Mouse (Mus musculus) layer of hippocampus, adult 8-10 months (tissue): ENCODE data around the gene Hs3st6. TPM values are rescaled to one million over a fixed set of nuclear protein-coding genes. Genes with fewer than 3 reads are reported as not detected.
A peak's percentile ranks its signal among the peaks of the same experiment; 100 is the strongest.

Source experiments
- DNase-seq, 2 experiments: peaks; one replicate each; pipeline ENCODE4 v3.0.0; 2022; ENCODE audit warnings: low spot score in 2 of 2
- total RNA-seq, 4 experiments: library from RNA; stranded (reverse); gene quantifications; 2 replicates each; pipeline ENCODE4 v1.2.4; 2022

Gene Hs3st6
- total RNA-seq, 4 experiments from 2014 or later = 0.23 TPM; not detected in 3

DNA sequence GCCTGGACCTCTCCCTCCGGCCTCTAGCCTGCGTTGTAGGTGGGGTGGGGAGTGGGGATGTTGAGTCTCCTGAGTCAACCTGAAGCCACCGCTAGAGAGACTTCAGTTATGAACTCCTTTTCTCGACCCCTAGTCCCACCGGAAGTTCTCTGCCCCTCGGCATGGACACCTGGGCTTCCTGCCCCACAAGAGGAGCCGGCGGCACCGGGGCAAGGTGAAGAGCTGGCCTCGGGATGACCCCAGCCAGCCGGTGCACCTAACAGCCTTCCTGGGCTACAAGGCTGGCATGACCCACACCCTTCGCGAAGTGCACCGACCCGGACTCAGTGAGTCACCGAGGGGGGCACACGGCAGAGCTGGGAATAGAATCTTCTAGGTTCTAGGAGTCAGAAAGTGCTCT, 24.6 kb upstream of the Hs3st6 start:
- DNase-seq = no peak

DNA sequence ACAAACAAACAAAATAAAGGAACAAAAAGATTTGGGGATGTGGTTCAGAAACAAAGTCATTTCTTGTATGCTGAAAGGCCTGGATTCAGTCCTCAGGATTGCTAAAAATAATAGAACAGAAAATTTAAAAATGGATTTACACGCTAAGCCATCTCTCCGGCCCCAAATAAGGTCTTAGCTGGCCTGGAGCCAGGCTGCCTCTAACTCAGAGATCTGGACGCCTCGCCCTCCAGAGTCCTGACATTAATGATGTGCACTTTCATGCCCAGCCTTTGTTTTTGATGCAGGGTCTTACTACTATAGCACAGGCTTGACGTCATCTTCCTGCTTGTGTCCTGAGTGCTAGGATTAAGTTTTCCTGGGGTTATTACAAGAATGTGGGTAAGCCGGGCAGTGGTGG, 23.7 kb upstream of the Hs3st6 start:
- no peak for DNase-seq

- DNase-seq = no peak
Measured at GRCm38 (mm10) chr17:24730787-24731186, 22.0 kb upstream of the Hs3st6 start.

DNA sequence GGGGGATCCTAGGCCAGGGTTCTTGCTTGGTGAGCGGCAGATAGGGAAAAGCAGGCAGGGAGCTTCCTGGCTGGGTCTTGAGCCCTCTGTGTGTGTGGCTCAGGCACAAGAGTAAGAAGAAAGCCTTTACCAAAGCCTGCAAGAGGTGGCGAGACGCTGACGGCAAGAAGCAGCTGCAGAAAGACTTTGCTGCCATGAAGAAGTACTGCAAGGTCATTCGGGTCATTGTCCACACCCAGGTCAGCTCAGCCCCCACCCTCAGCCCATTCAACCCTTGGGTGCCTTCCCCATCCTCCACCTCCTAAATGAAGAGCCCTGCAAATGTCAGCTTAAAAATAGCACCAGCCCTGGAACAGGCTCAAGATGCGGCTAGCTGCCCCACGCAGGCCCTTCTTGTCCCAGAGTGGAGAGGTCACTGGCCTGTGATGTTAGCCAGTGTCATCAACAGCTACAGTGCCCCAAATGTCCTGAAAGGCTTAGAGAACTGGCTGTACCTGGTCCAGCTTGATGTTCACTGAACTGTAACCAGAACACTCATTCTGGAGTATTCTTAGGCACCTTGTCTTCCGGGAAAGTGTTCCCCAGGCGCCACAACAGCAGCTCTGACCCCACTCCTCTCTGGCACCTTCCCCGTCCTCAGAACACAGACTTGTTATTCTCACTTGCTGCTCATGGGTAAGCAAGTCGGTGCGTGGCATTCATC, 20.4 kb upstream of the Hs3st6 start:
- DNase-seq = no peak

GRCm38 (mm10) chr17:24733434-24734050, 19.2 kb upstream of the Hs3st6 start:
- no peak for DNase-seq

GRCm38 (mm10) chr17:24734513-24734912, 18.3 kb upstream of the Hs3st6 start:
- no peak for DNase-seq

DNA sequence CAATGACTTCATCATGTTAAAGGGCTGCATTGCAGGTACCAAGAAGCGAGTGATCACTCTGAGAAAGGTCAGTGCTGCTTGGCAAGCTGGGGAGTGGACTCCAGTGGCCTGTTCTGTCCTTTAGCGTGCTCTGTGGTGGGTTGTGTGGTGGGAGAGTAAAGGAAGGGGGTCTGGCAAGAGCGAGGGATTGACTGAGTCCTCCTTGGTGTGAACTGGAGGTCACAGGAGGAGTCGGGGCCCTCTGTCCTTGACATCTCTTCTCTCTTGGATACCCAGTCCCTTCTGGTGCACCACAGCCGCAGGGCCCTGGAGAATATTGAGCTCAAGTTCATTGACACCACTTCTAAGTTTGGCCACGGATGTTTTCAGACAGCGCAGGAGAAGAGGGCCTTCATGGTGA, 17.3 kb upstream of the Hs3st6 start:
- no peak for DNase-seq

GRCm38 (mm10) chr17:24736330-24737051, 16.3 kb upstream of the Hs3st6 start, which contains the start of gene Msrb1:
TSS of gene Msrb1 (plus strand) at chr17:24736642.
- peak; percentile 93 to 96 for DNase-seq

GRCm38 (mm10) chr17:24737135-24737810, 15.5 kb upstream of the Hs3st6 start:
- no peak for DNase-seq

DNA sequence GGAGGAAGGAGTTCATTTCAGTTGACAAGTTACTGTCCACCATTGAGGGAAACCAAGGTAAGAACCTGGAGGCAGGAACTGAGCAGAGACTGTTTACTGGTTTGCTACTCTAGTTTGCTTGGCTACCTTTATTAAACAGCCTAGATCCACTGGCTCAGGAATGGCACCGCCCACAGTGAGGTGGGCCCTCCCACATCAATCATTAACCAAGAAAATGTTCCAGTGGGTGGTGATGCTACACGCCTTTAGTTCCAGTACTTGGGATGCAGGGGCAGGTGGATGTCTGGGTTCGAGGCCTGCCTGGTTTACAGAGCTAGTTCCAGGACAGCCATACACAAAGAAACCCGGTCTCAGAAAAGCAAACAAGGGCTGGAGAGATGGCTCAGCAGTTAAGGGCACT, 14.6 kb upstream of the Hs3st6 start:
- DNase-seq = no peak

- DNase-seq = no peak
Measured at GRCm38 (mm10) chr17:24739926-24740325, 12.9 kb upstream of the Hs3st6 start.

DNA sequence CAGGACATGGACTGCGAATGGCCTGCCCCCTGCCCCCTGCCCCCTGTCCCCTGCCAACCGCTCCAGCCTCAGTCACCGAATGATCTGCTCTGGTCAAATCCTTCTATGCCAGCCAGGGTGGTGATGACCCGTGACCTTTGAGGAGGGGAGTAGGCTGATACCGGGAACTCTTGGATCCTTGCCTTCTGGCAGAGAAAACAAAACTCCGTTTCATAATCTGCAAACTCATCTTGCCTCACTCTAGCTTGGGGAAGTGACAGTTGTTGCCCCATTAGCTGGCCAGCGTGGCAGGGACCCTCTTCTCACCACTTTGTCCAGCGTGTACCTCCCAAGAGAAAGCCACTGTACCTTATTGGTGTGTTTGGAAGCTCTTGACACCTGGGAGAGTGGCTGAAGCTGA, 10.5 kb upstream of the Hs3st6 start:
- DNase-seq = no peak

DNA sequence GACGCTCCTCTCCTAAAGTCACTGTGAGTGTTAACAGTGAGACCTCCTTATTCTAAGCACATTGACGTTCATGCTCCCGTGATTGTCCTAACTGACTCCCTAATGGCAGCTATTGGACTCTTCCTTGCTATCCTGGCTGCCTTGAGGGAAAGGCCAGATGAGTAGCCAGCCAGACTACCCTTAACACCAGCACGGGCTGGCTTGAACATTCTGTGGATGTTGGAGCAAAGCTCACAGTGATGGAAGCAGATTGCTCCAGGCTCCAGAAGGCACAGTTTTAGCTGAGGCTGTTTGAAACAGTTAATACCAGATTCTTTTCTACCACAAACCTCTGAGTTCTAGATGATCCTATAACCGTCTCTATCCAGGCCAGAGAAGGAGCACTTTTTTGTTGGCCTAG, 8.9 kb upstream of the Hs3st6 start:
- no peak for DNase-seq

- no peak for DNase-seq
Measured at GRCm38 (mm10) chr17:24744381-24744780, 8.4 kb upstream of the Hs3st6 start.

DNA sequence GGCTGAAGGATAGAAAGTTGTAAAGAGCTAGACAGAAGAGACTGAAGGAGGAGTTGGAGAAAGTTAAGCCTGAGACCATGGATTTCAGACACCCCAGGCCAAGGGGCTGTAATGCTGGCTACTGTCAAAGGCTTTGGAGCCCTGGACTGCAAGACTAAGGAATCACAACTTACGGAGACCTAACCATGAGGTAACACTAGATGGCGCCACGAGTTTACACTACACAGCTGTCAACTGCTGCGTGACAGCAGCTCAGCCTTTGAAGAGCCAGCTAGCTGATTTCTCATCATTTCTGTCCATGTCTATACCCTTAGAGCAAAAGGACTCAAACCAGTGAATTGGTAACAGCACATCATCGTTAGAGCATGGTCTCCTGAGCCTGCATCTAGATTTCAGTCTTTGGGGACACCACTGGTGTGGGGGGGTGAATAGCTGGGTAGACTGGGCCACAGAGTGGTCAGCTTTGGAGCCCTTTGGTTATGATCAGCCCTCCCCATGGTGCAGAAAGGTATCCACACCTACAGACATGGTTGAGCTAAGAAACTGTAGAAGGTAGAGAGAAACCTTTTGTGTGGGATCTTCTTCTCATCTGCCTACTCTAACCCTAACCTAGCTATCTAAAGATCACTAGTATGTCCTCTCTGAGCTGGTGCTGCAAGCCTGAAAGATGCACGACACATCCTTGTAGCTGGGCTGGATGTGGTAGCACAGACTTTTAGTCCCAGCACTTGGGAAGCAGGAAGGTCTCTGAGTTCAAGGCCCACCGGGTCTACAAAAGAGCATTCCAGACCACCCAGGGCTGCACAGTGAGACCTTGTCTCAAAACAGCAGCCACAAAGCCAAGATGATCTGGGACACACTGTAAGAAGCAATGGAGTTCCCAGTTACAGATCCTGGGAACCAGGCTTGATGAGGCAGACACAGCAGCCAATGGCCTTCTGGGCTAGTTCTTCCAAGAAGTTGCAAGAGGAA, 7.0 kb upstream of the Hs3st6 start:
- DNase-seq = peak; percentile 68 to 92

DNA sequence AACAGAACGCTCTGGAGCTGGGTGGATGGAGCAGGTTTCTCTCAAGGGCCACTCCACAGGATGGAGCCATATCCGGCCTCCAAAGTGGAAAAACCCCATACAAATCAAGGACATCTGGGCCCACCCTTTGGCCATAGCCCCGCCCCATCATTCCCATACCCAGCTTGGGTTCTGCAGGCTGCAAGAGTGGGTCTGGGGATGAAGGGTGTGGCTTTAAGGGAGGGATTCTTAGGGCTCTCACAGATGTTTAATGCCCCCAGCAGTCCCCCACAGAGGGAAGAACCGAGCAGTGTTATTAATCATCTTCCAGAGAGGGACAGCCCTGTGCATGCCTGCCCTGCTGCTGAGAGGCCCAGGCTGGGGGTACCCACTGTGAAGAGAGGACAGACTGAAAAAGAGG, 5.8 kb upstream of the Hs3st6 start:
- no peak for DNase-seq

DNA sequence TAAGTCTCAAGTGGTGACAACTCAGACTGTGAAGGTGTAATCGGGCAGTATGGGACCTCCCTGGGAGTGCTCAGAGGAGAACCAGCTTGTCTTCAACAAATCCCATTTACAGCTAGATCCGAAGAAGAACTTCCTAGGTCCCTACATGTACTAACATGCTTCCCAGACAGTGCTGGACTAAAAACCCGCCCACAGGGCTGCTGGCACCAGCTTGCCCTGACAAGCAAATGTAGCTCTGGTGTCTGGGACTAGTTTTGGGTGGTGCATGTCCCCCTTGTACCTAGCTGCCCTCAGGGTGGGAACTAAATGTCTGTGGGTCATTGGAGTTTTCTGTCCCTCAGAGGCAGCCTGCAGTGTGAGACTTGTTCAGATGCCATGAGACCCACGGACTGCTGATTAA, 1.3 kb upstream of the Hs3st6 start:
- no peak for DNase-seq

DNA sequence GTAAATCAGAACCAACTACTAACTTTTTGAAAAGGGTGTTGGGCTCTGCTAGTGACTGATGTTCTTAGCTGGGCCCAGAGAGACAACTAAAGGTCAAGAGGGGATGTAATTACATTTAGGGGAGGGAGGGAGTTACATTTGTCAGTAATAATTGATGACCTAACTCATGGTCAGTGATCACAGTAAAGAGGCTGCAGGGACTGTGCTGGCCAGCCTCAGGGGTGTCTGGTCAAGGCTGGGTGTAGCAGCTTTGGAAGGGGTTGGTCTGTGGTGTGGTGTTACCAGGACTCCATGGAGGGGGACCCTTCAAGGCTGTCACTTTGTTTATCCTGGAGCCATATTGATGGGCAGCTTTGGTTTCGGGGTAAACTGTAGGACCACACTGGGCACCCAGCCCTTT, 4.6 kb downstream of the Hs3st6 start:
- no peak for DNase-seq

- no peak for DNase-seq
Measured at GRCm38 (mm10) chr17:24761121-24761520, 8.3 kb downstream of the Hs3st6 start.

DNA sequence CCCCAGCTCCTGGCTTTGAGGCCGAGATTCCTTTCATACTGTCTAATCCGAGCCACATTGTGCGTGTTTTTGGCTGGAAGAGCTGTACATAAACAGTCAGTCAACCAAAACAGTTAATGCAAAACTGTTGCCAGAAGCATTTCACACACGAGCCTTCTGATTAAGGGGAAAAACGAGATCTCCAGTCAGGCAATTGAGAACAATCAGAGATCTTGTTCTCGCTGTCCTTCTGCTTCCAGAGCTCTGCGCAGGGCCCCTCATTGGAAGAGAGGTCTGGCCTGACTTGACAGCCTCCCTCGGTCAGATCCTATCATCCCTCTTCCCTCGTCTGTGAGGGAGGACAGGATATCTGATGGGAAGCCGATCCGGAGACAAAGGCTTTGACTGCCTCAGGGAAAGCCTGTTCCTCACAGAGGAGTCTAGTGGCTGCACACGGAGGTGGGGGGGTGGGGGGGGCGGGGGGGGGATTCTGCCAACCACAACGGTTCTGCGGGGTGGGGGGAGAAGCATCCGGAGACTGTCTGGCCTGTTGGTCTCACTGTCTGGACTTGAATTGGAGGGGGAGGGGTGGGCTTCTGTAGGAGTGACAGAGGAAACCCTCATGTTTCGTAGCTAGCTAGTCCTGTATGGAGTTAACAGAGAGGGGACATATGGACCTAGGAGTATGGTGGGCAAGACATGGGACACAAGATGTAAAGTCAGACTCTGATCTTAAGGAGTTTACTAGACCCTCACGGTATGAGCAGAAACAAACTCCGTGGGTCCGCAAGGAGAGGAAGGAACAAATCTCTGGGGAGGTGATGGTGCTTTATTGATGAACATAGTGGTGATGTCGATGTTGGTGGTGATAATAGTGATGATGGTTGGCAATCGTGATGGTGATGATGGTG, 12.5 kb downstream of the Hs3st6 start:
- DNase-seq = no peak
